Mouse (Mus musculus): ENCODE measurements around the gene Gm609.

Gene Gm609

GRCm38 (mm10) chr16:45492927-45493326 lies at the start of gene Gm609:
Gene Gm609 (minus strand): TSS chr16:45492969.
- no peak for TF ChIP-seq GATA4 (IDR thresholded peaks at IDR 0.05; ENCODE audit: insufficient replicate concordance, low read length)

- TF ChIP-seq GATA4 (IDR thresholded peaks at IDR 0.05; ENCODE audit: insufficient replicate concordance, low read length), result no peak
These were observed 49.3 kb upstream of the Gm609 start for GRCm38 (mm10) chr16:45542108-45542507.

- TF ChIP-seq GATA4 (IDR thresholded peaks at IDR 0.05; ENCODE audit: insufficient replicate concordance, low read length), result no peak
These were observed 42.2 kb upstream of the Gm609 start, which contains the start of gene Slc9c1 for GRCm38 (mm10) chr16:45535009-45535408. Gene Slc9c1 (plus strand): TSS chr16:45535309.

- TF ChIP-seq GATA4 (IDR thresholded peaks at IDR 0.05; ENCODE audit: insufficient replicate concordance, low read length), result no peak
These were observed 39.2 kb upstream of the Gm609 start, which contains the start of gene Gm17783 for GRCm38 (mm10) chr16:45531950-45532349. Gene Gm17783 (minus strand): TSS chr16:45532050.

GRCm38 (mm10) chr16:45525551-45525950 lies 32.8 kb upstream of the Gm609 start:
- no peak for TF ChIP-seq GATA4 (IDR thresholded peaks at IDR 0.05; ENCODE audit: insufficient replicate concordance, low read length)

GRCm38 (mm10) chr16:45495326-45495725 lies 2.6 kb upstream of the Gm609 start:
- no peak for TF ChIP-seq GATA4 (IDR thresholded peaks at IDR 0.05; ENCODE audit: insufficient replicate concordance, low read length)

GRCm38 (mm10) chr16:45476991-45477390 lies 15.8 kb downstream of the Gm609 start:
- TF ChIP-seq GATA4 (IDR thresholded peaks at IDR 0.05; ENCODE audit: insufficient replicate concordance, low read length), result no peak

GRCm38 (mm10) chr16:45454762-45455161 lies 38.0 kb downstream of the Gm609 start:
- TF ChIP-seq GATA4 (IDR thresholded peaks at IDR 0.05; ENCODE audit: insufficient replicate concordance, low read length), result no peak

- no peak for TF ChIP-seq GATA4 (IDR thresholded peaks at IDR 0.05; ENCODE audit: insufficient replicate concordance, low read length)
These were observed 55.5 kb downstream of the Gm609 start for GRCm38 (mm10) chr16:45437230-45437739.

GRCm38 (mm10) chr16:45435591-45435990 lies 57.2 kb downstream of the Gm609 start:
- TF ChIP-seq GATA4 (IDR thresholded peaks at IDR 0.05; ENCODE audit: insufficient replicate concordance, low read length), result no peak

GRCm38 (mm10) chr16:45427651-45428050 lies 65.1 kb downstream of the Gm609 start:
- TF ChIP-seq GATA4 (IDR thresholded peaks at IDR 0.05; ENCODE audit: insufficient replicate concordance, low read length), result no peak

GRCm38 (mm10) chr16:45413497-45413896 lies 79.3 kb downstream of the Gm609 start:
- TF ChIP-seq GATA4 (IDR thresholded peaks at IDR 0.05; ENCODE audit: insufficient replicate concordance, low read length), result no peak

- TF ChIP-seq GATA4 (IDR thresholded peaks at IDR 0.05; ENCODE audit: insufficient replicate concordance, low read length), result no peak
These were observed 84.2 kb downstream of the Gm609 start, which contains the start of gene Cd200 for GRCm38 (mm10) chr16:45408425-45409063. Gene Cd200 (minus strand): TSS chr16:45409053.

- no peak for TF ChIP-seq GATA4 (IDR thresholded peaks at IDR 0.05; ENCODE audit: insufficient replicate concordance, low read length)
These were observed 84.9 kb downstream of the Gm609 start for GRCm38 (mm10) chr16:45407645-45408400.

- TF ChIP-seq GATA4 (IDR thresholded peaks at IDR 0.05; ENCODE audit: insufficient replicate concordance, low read length), result no peak
These were observed 85.7 kb downstream of the Gm609 start for GRCm38 (mm10) chr16:45407091-45407490.

- TF ChIP-seq GATA4 (IDR thresholded peaks at IDR 0.05; ENCODE audit: insufficient replicate concordance, low read length), result no peak
These were observed 89.8 kb downstream of the Gm609 start for GRCm38 (mm10) chr16:45402951-45403350.
